Mouse (Mus musculus) hindbrain, embryonic 10.5 days (tissue): Measurements from ENCODE around the gene Olfr143. TPM values are rescaled to one million over a fixed set of nuclear protein-coding genes. Genes with fewer than 3 reads are reported as not detected.

Experiments used
- DNase-seq: peaks from one replicate; pipeline ENCODE4 v3.0.0-alpha.2; 2017; ENCODE audit warnings: low spot score
- H3K27ac ChIP-seq: fragments of 300-500 bp; sonication (generic); 2 replicates; pipeline ENCODE4 v1.5.1; 2016; ENCODE audit warnings: mild to moderate bottlenecking, moderate library complexity
- H3K27me3 ChIP-seq: fragments of 300-500 bp; sonication (generic); 2 replicates; pipeline ENCODE4 v1.6.1; 2016; ENCODE audit warnings: mild to moderate bottlenecking; ENCODE audit not compliant: poor library complexity, insufficient read depth, severe bottlenecking
- H3K36me3 ChIP-seq: fragments of 300-500 bp; sonication (generic); 2 replicates; pipeline ENCODE4 v1.6.1; 2016; ENCODE audit warnings: mild to moderate bottlenecking, moderate library complexity
- H3K4me1 ChIP-seq: fragments of 300-500 bp; sonication (generic); replicated peaks from 2 replicates; pipeline ENCODE4 v1.6.1; 2016; ENCODE audit warnings: mild to moderate bottlenecking
- H3K4me3 ChIP-seq: fragments of 300-500 bp; sonication (generic); 2 replicates; pipeline ENCODE4 v1.5.1; 2016; ENCODE audit warnings: mild to moderate bottlenecking, moderate library complexity
- H3K9me3 ChIP-seq: fragments of 300-500 bp; sonication (generic); 2 replicates; pipeline ENCODE4 v1.6.1; 2016; ENCODE audit warnings: mild to moderate bottlenecking, moderate library complexity
- WGBS: fragments of 180-500 bp; shearing (Covaris S2); methylation state at CpG from one replicate; pipeline ENCODE4 v1.1.7; 2016; 5-methylcytosine and 5-hydroxymethylcytosine counted together
- polyA plus RNA-seq: library from polyadenylated mRNA; unstranded; fragments of >200 nt; fragmentation: Nextera tagmentation; extraction: Ambion mirVana; gene quantifications from 2 replicates; pipeline ENCODE4 v1.2.1, GENCODE M21; 2016

The Olfr143 gene
- not detected in 2 replicates for polyA plus RNA-seq

DNA sequence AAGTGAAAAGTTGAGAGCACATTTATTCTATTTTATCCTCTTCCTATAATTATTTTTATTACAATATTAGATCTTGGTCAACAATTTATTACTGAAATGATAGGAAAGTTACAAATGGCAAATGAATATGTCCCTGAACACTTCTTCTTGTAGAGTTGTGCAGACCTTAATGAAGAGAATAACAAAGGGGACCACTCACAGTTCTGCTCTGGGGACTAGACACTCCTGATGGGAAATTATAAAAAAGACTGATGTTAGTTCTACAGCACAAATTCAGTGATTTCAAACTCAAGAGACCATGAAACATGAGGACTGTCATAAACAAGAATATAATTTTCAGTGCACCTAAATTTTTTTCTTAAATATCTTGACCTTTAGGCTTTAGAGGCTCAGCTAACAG lies at the start of gene Olfr143:
Olfr143 (plus strand) TSS at position 301 of the 400 bp plus-strand sequence.
- Histone ChIP-seq H3K4me1 (no peaks in the 10 kb centered on the region), H3K9me3 (no peaks in the 10 kb centered on the region), H3K27ac (no peak within 1 kb of the TSS), H3K36me3 (no peaks in the 10 kb centered on the region), H3K27me3 (no peaks in the 10 kb centered on the region), H3K4me3 (no peak within 1 kb of the TSS)
- DNase-seq: no peak

DNA sequence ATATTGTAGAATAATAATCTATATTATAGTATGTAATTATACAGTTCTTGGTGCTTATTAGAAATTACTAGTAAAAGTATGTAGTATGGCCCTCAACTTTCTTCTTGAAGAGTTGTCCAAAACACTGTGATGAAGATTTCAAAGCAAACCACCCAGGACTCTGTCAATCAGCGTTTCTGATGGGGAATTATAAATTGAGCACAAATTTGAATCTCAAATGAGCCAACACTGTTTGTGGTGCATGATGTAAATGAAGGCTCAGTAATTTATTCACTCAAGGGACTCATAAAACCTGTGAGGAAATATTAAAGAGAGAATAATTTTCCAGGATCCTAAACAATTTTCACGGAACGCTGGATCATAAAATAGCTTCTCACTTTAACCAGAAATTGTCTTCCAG lies 44.5 kb upstream of the Olfr143 start, which contains the start of gene Olfr893:
Olfr893 (plus strand) TSS at position 301 of the 400 bp plus-strand sequence.
- Histone ChIP-seq H3K9me3 (no peaks in the 10 kb centered on the region), H3K36me3 (no peaks in the 10 kb centered on the region), H3K4me3 (no peak within 1 kb of the TSS), H3K4me1 (no peaks in the 10 kb centered on the region), H3K27me3 (no peaks in the 10 kb centered on the region), H3K27ac (no peak within 1 kb of the TSS)
- 89% methylated on average over 3 of the region's 3 CpGs for WGBS
- no peak for DNase-seq

DNA sequence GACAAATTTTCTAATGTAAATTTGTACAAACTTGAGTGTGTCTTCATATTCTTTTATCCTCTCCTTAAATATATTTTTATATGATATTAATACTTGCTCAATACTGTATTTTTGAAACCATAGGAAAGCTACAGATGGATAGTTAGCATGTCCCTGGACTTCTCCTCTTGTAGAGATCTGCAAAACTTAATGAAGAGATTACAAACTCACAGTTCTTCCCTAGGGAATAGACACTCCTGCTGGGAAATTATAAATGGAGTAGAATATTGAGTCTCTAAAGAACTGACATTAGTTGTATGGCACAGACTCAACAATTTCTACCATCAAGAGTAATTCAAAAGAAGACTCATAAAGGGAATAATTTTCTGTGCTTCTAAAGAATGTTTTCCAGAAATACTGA lies 34.8 kb upstream of the Olfr143 start, which contains the start of gene Olfr894:
Olfr894 (plus strand) TSS at position 301 of the 400 bp plus-strand sequence.
- Histone ChIP-seq H3K9me3 (no peaks in the 10 kb centered on the region), H3K36me3 (no peaks in the 10 kb centered on the region), H3K27ac (no peak within 1 kb of the TSS), H3K4me1 (no peaks in the 10 kb centered on the region), H3K4me3 (no peak within 1 kb of the TSS), H3K27me3 (no peaks in the 10 kb centered on the region)
- DNase-seq: no peak

DNA sequence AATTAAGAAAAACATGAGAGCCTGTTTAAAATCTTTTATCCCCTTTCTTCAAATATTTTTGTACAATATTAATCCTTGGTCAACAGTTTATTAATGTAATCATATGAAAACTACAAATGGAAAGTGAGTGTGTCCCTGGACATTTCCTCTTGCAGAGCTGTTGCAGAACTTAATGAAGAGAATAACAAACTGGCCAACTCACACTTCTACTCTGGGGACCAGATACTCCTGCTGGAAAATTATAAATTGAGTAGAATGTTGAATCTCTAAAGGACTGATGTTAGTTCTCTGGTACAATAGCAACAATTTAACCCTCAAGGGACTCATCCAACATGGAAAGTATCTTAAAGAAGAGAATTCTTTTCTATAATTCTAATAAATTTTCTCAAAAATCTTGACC lies 15.0 kb downstream of the Olfr143 start, which contains the start of gene Olfr895:
Olfr895 (plus strand) TSS at position 301 of the 400 bp plus-strand sequence.
- no peaks in the 10 kb centered on the region for H3K27me3 ChIP-seq
- no peak within 1 kb of the TSS for H3K27ac ChIP-seq
- H3K4me1 ChIP-seq: no peaks in the 10 kb centered on the region
- H3K9me3 ChIP-seq: no peaks in the 10 kb centered on the region
- DNase-seq: no peak
- H3K36me3 ChIP-seq: no peaks in the 10 kb centered on the region
- H3K4me3 ChIP-seq: no peak within 1 kb of the TSS

DNA sequence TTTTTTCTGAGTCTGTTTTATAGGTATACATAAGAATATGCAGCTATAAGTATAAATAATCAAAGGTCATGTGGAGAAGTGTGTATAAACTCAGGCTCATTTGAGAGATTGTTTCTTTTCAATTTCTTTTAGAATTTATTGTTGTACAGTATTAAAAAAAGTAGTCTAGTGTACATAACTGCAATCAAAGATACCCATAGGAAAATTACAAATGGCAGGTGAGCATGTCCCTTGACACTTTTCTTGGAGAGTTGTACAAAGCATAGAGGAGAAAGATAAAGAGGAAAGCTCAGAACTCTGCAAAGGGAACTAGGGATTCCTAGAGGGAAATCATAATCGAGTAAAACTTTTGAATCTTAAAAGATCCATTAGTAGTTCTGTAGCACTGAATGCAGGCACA lies 38.2 kb downstream of the Olfr143 start, which contains the start of gene Olfr896-ps1:
Olfr896-ps1 (plus strand) TSS at position 301 of the 400 bp plus-strand sequence.
- Histone ChIP-seq H3K4me3 (no peak within 1 kb of the TSS), H3K27me3 (no peaks in the 10 kb centered on the region), H3K36me3 (no peaks in the 10 kb centered on the region), H3K4me1 (no peaks in the 10 kb centered on the region), H3K9me3 (no peaks in the 10 kb centered on the region), H3K27ac (no peak within 1 kb of the TSS)
- no peak for DNase-seq
- 81% methylated on average over 1 of the region's 1 CpGs for WGBS

Other genes with a start within 250 kb of the Olfr143 start
- not detected in 2 replicates for gene Olfr883, start 227.0 kb upstream of the Olfr143 start, polyA plus RNA-seq
- gene Olfr884, start 206.2 kb upstream of the Olfr143 start, polyA plus RNA-seq: not detected in 2 replicates
- not detected in 2 replicates for gene Olfr885, start 191.5 kb upstream of the Olfr143 start, polyA plus RNA-seq
- gene Olfr887, start 168.7 kb upstream of the Olfr143 start, polyA plus RNA-seq: not detected in 2 replicates
- not detected in 2 replicates for gene Olfr888, start 144.6 kb upstream of the Olfr143 start, polyA plus RNA-seq
- gene Olfr889, start 137.6 kb upstream of the Olfr143 start, polyA plus RNA-seq: 0.10 and 0.21 TPM in 2 replicates
- gene Olfr890, start 110.3 kb upstream of the Olfr143 start, polyA plus RNA-seq: not detected in 2 replicates
- gene Olfr891, start 72.0 kb upstream of the Olfr143 start, polyA plus RNA-seq: not detected in 2 replicates
- gene Olfr893, start 44.4 kb upstream of the Olfr143 start, polyA plus RNA-seq: not detected in 2 replicates
- not detected in 2 replicates for gene Olfr894, start 34.7 kb upstream of the Olfr143 start, polyA plus RNA-seq
- gene Olfr895, start 15.1 kb downstream of the Olfr143 start, polyA plus RNA-seq: not detected in 2 replicates
- not detected in 2 replicates for gene Olfr896-ps1, start 38.3 kb downstream of the Olfr143 start, polyA plus RNA-seq
- gene Olfr25, start 76.3 kb downstream of the Olfr143 start, polyA plus RNA-seq: not detected in 2 replicates
- not detected in 2 replicates for gene Olfr898, start 95.6 kb downstream of the Olfr143 start, polyA plus RNA-seq
- gene Olfr250, start 114.1 kb downstream of the Olfr143 start, polyA plus RNA-seq: not detected in 2 replicates
- gene Olfr251, start 124.3 kb downstream of the Olfr143 start, polyA plus RNA-seq: not detected in 2 replicates
- gene Olfr147, start 148.9 kb downstream of the Olfr143 start, polyA plus RNA-seq: not detected in 2 replicates
- not detected in 2 replicates for gene Olfr901, start 176.7 kb downstream of the Olfr143 start, polyA plus RNA-seq
- gene Olfr902, start 194.9 kb downstream of the Olfr143 start, polyA plus RNA-seq: not detected in 2 replicates
- gene Olfr904, start 210.4 kb downstream of the Olfr143 start, polyA plus RNA-seq: not detected in 2 replicates
- gene Olfr905, start 218.3 kb downstream of the Olfr143 start, polyA plus RNA-seq: not detected in 2 replicates
- gene Olfr906, start 234.3 kb downstream of the Olfr143 start, polyA plus RNA-seq: not detected in 2 replicates
- not detected in 2 replicates for gene Olfr907, start 243.0 kb downstream of the Olfr143 start, polyA plus RNA-seq